ENCODE assay signal across 24 mouse cellular contexts in the genomic region with DNA sequence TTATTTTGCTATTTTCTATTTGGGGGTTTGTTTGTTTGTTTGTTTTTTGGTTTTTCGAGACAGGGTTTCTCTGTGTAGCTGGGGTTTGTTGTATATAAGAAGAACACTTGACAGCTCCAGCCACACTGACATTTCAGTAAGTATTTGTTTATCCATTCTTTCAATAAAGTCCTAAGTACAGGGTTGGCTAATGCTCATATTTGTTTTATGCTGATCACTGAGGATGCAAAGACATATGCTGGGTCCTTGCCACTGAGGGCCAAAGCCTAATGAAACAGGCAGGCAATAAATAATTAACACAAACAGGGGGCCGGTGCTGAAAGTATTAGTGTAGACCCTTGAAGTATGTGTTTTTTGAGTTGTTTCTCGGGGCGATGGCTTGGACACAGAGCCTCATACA. TPM values are rescaled to one million over a fixed set of nuclear protein-coding genes. Genes with fewer than 3 reads are reported as not detected.
DNase-seq lines count a peak whose midpoint lies in the region; ATAC-seq and TF ChIP-seq lines count a peak whose summit lies in the region.
"Had no signal": no experiment of that assay in that cellular context is flagged by ENCODE, and none has a peak within 500 bp of the region (broad histone marks: within the 10 kb centered on the region; RNA-seq: fewer than 3 reads in every experiment).

No protein-coding gene starts in this region.

- H3K9ac ChIP-seq in liver, adult 2 months (ENCODE audit: low read depth, low read length) = no peak overlapping the region
- no peak overlapping the region for H3K9ac ChIP-seq in liver, embryonic 12.5 days
- no peak overlapping the region for H3K9ac ChIP-seq in liver, embryonic 16.5 days (ENCODE audit: low read depth, low read length)
- H3K9ac ChIP-seq in liver, embryonic 11.5 days (ENCODE audit: low read depth, low read length) = no peak overlapping the region
- H3K9ac ChIP-seq in liver, postnatal 0 days (replicated peaks) = no peak overlapping the region
- no peak overlapping the region for H3K9ac ChIP-seq in ES-Bruce4 (ENCODE audit: low read depth, poor library complexity, severe bottlenecking)

- H3K4me1 ChIP-seq in liver, adult 2 months (ENCODE audit: control insufficient read depth, insufficient read depth, low read length) = peaks cover 12% of the 10 kb centered on the region
- no peaks in the 10 kb centered on the region for H3K4me1 ChIP-seq in liver, embryonic 12.5 days
- H3K4me1 ChIP-seq in liver, embryonic 16.5 days (ENCODE audit: control insufficient read depth, low read depth, low read length) = no peaks in the 10 kb centered on the region
- no peaks in the 10 kb centered on the region for H3K4me1 ChIP-seq in liver, embryonic 11.5 days (replicated peaks; ENCODE audit: control insufficient read depth, insufficient read depth, low read length)
- H3K4me1 ChIP-seq in liver, postnatal 0 days (ENCODE audit: insufficient read depth) = peaks cover 5% of the 10 kb centered on the region; the same call in 1 of the 2 replicates
- peaks cover 2% of the 10 kb centered on the region for H3K4me1 ChIP-seq in ES-Bruce4 (ENCODE audit: control insufficient read depth, insufficient read depth, low read length)

- H3K27me3 ChIP-seq in liver, adult 2 months (ENCODE audit: control insufficient read depth, insufficient read depth, low read length) = no peaks in the 10 kb centered on the region
- no peaks in the 10 kb centered on the region for H3K27me3 ChIP-seq in liver, embryonic 12.5 days (replicated peaks)
- H3K27me3 ChIP-seq in liver, embryonic 16.5 days (ENCODE audit: control insufficient read depth, insufficient read depth, low read depth, low read length) = no peaks in the 10 kb centered on the region
- H3K27me3 ChIP-seq in liver, embryonic 11.5 days (replicated peaks; ENCODE audit: control insufficient read depth, insufficient read depth, low read length) = no peaks in the 10 kb centered on the region
- H3K27me3 ChIP-seq in liver, postnatal 0 days (ENCODE audit: insufficient read depth, low read length) = no peaks in the 10 kb centered on the region
- no peaks in the 10 kb centered on the region for H3K27me3 ChIP-seq in ES-Bruce4 (ENCODE audit: control insufficient read depth, insufficient read depth, low read length, poor library complexity, severe bottlenecking)
- H3K27me3 ChIP-seq: CH12.LX, Patski had no signal

- no peaks in the 10 kb centered on the region for H3K9me3 ChIP-seq in liver, embryonic 12.5 days (replicated peaks)
- H3K9me3 ChIP-seq in liver, embryonic 16.5 days (replicated peaks; ENCODE audit: control insufficient read depth, low read length) = no peaks in the 10 kb centered on the region
- H3K9me3 ChIP-seq in liver, embryonic 11.5 days (ENCODE audit: control insufficient read depth, low read length) = no peaks in the 10 kb centered on the region
- no peaks in the 10 kb centered on the region for H3K9me3 ChIP-seq in liver, postnatal 0 days (ENCODE audit: low read length)
- H3K9me3 ChIP-seq in ES-Bruce4 (replicated peaks; ENCODE audit: control insufficient read depth, insufficient read depth, low read length, poor library complexity, severe bottlenecking) = no peaks in the 10 kb centered on the region

- DNase-seq in liver, adult 2 months (ENCODE audit: extremely low read depth, low read depth, low spot score) = peak; percentile 88
- DNase-seq in liver, embryonic 11.5 days (ENCODE audit: low spot score) = no peak
- DNase-seq in liver, postnatal 0 days = no peak
- no peak for DNase-seq in liver
- DNase-seq in left cerebral cortex, adult 11 months (ENCODE audit: low spot score) = no peak
- DNase-seq: adrenal gland, adult 2 months; adrenal gland, adult 8-10 months; adrenal gland, postnatal 10 days; adrenal gland, postnatal 14 days; adrenal gland, postnatal 25 days; adrenal gland, postnatal 36 days; B cell, adult 2 months; cerebellum, adult 11 months; cerebellum, adult 11-12 months; cerebellum, adult 18-20 months had no signal

- WGBS in liver, adult 2 months = 19% methylated on average over 4 of the region's 4 CpGs
- 68% methylated on average over 4 of the region's 4 CpGs for WGBS in liver, embryonic 12.5 days (ENCODE audit: insufficient replicate concordance)
- 56% methylated on average over 4 of the region's 4 CpGs for WGBS in liver, embryonic 16.5 days (ENCODE audit: insufficient replicate concordance)
- 84% methylated on average over 4 of the region's 4 CpGs for WGBS in liver, embryonic 11.5 days
- 58% methylated on average over 4 of the region's 4 CpGs for WGBS in liver, postnatal 0 days (ENCODE audit: insufficient replicate concordance)

- TF ChIP-seq CTCF in liver, adult 2 months (IDR thresholded peaks at IDR 0.05; ENCODE audit: low read depth, low read length) = no peak
- no peak for TF ChIP-seq CTCF in liver, postnatal 0 days (IDR thresholded peaks at IDR 0.05; ENCODE audit: low read depth)
- no peak for TF ChIP-seq CTCF in ES-Bruce4 (IDR thresholded peaks at IDR 0.05; ENCODE audit: low read depth, low read length)

- no peak overlapping the region for H3K4me3 ChIP-seq in liver, adult 2 months (ENCODE audit: insufficient read depth, low read depth, low read length)
- no peak overlapping the region for H3K4me3 ChIP-seq in liver, embryonic 12.5 days
- H3K4me3 ChIP-seq in liver, embryonic 16.5 days (ENCODE audit: low read depth, low read length) = no peak overlapping the region
- no peak overlapping the region for H3K4me3 ChIP-seq in liver, embryonic 11.5 days (ENCODE audit: low read depth, low read length)
- H3K4me3 ChIP-seq in liver, postnatal 0 days (ENCODE audit: low read depth, low read length) = no peak overlapping the region
- peak overlapping the region; percentile 56; the same call in 1 of the 2 replicates for H3K4me3 ChIP-seq in ES-Bruce4 (ENCODE audit: low read depth, low read length)

- no peak for TF ChIP-seq EP300 in liver, postnatal 0 days (IDR thresholded peaks at IDR 0.05; ENCODE audit: low read depth)
- no peak for TF ChIP-seq EP300 in ES-Bruce4 (IDR thresholded peaks at IDR 0.05; ENCODE audit: insufficient read depth, low read depth, low read length)

- no peaks in the 10 kb centered on the region for H3K36me3 ChIP-seq in liver, adult 2 months (ENCODE audit: control insufficient read depth, insufficient read depth, low read length)
- H3K36me3 ChIP-seq in liver, embryonic 12.5 days = no peaks in the 10 kb centered on the region
- H3K36me3 ChIP-seq in liver, embryonic 16.5 days (ENCODE audit: control insufficient read depth, insufficient read depth) = no peaks in the 10 kb centered on the region
- no peaks in the 10 kb centered on the region for H3K36me3 ChIP-seq in liver, embryonic 11.5 days (ENCODE audit: control insufficient read depth, insufficient read depth, low read length)
- H3K36me3 ChIP-seq in liver, postnatal 0 days (replicated peaks; ENCODE audit: insufficient read depth, low read length) = no peaks in the 10 kb centered on the region
- H3K36me3 ChIP-seq in ES-Bruce4 (ENCODE audit: control insufficient read depth, insufficient read depth, low read length, poor library complexity, severe bottlenecking) = no peaks in the 10 kb centered on the region
- H3K36me3 ChIP-seq: G1E had no signal

- TF ChIP-seq POLR2A in liver, adult 2 months (IDR thresholded peaks at IDR 0.05; ENCODE audit: extremely low read depth, insufficient read depth, low read length) = no peak
- TF ChIP-seq POLR2A in ES-Bruce4 (IDR thresholded peaks at IDR 0.05; ENCODE audit: insufficient read depth, low read length) = no peak

- H3K79me2 ChIP-seq in liver, adult 2 months (ENCODE audit: control insufficient read depth, insufficient read depth, low read length) = no peaks in the 10 kb centered on the region

- peak overlapping the region; percentile 67 for H3K27ac ChIP-seq in liver, adult 2 months (replicated peaks; ENCODE audit: insufficient read depth, low read depth, low read length)
- H3K27ac ChIP-seq in liver, embryonic 12.5 days = no peak overlapping the region
- no peak overlapping the region for H3K27ac ChIP-seq in liver, embryonic 16.5 days (ENCODE audit: low read length)
- no peak overlapping the region for H3K27ac ChIP-seq in liver, embryonic 11.5 days (ENCODE audit: low read depth, low read length)
- no peak overlapping the region for H3K27ac ChIP-seq in liver, postnatal 0 days (ENCODE audit: low read depth)
- no peak overlapping the region for H3K27ac ChIP-seq in ES-Bruce4 (ENCODE audit: insufficient read depth, low read length)

- ATAC-seq in liver, embryonic 12.5 days = no peak
- ATAC-seq in liver, embryonic 16.5 days (ENCODE audit: low read depth) = peak; percentile 13; the same call in 1 of the 2 replicates
- ATAC-seq in liver, embryonic 11.5 days (replicated peaks; ENCODE audit: low FRiP score) = no peak
- peak; percentile 82 for ATAC-seq in liver, postnatal 0 days
- ATAC-seq: activated CD4-positive, CD25-positive, alpha-beta regulatory T cell, adult 4 months; CD4-positive, CD25-positive, alpha-beta regulatory T cell, adult 4 months; Patski had no signal

- H3K4me2 ChIP-seq in liver, embryonic 12.5 days = no peak overlapping the region
- no peak overlapping the region for H3K4me2 ChIP-seq in liver, embryonic 16.5 days (ENCODE audit: low read depth, low read length)
- H3K4me2 ChIP-seq in liver, embryonic 11.5 days = no peak overlapping the region
- H3K4me2 ChIP-seq in liver, postnatal 0 days (ENCODE audit: low read depth, low read length) = no peak overlapping the region

RNA-seq across cellular contexts. Expression of a gene that starts 32.0 kb away (rescaled TPM):
- 63.5 and 81.8 TPM in 2 replicates for total RNA-seq in liver, adult 2 months (2014; rRNA removed)
- 47.4 and 58.7 TPM in 2 replicates for polyA plus RNA-seq in liver, adult 2 months (2012; rRNA removed)
- polyA plus RNA-seq in liver, embryonic 12.5 days (2016; fragmentation: Nextera tagmentation; extraction: Ambion mirVana) = 9.0 and 9.4 TPM in 2 replicates
- polyA plus RNA-seq in liver, embryonic 16.5 days (2015; fragmentation: Nextera tagmentation; extraction: Ambion mirVana) = 19.1 and 19.3 TPM in 2 replicates
- 13.5 and 13.9 TPM in 2 replicates for polyA plus RNA-seq in liver, embryonic 11.5 days (2014; fragmentation: Nextera tagmentation; extraction: Ambion mirVana)
- polyA plus RNA-seq in liver, postnatal 0 days (2015; fragmentation: Nextera tagmentation; extraction: Ambion mirVana) = 20.5 and 22.8 TPM in 2 replicates
- 82.8 and 88.1 TPM in 2 replicates for polyA plus RNA-seq in ES-Bruce4 (2011; ENCODE audit: insufficient read depth, insufficient read length, low read depth, missing spikeins)
- total RNA-seq: MEL had no signal
- polyA plus RNA-seq: G1E had no signal

RNA-seq across cellular contexts. Expression of a gene that starts 54.7 kb away (rescaled TPM):
- total RNA-seq in liver, adult 2 months (2014; rRNA removed) = 0.20 and 0.37 TPM in 2 replicates
- 0.05 and 0.15 TPM in 2 replicates for polyA plus RNA-seq in liver, adult 2 months (2012; rRNA removed)
- polyA plus RNA-seq in liver, embryonic 12.5 days (2016; fragmentation: Nextera tagmentation; extraction: Ambion mirVana) = 0.05 TPM in 1 of 2 replicates, not detected in the other
- polyA plus RNA-seq in liver, embryonic 16.5 days (2015; fragmentation: Nextera tagmentation; extraction: Ambion mirVana) = 0.04 TPM in 1 of 2 replicates, not detected in the other
- not detected in 2 replicates for polyA plus RNA-seq in liver, embryonic 11.5 days (2014; fragmentation: Nextera tagmentation; extraction: Ambion mirVana)
- 0.06 and 0.07 TPM in 2 replicates for polyA plus RNA-seq in liver, postnatal 0 days (2015; fragmentation: Nextera tagmentation; extraction: Ambion mirVana)
- polyA plus RNA-seq in ES-Bruce4 (2011; ENCODE audit: insufficient read depth, insufficient read length, low read depth, missing spikeins) = 0.37 and 0.94 TPM in 2 replicates
- total RNA-seq: MEL had no signal
- polyA plus RNA-seq: G1E had no signal

Comparison
In these comparisons a context has a peak if more than half of its experiments do, and no peak if none do; other contexts are left out.
1. ATAC-seq: peak in liver, embryonic 16.5 days (single experiment) and liver, postnatal 0 days (single experiment); none in liver, embryonic 12.5 days (single experiment) and liver, embryonic 11.5 days (single experiment).